Mouse (Mus musculus): Measurements from ENCODE around the gene Trim27. TPM values are rescaled to one million over a fixed set of nuclear protein-coding genes. Genes with fewer than 3 reads are reported as not detected.

Trim27 gene
- total RNA-seq, 2 experiments from 2014 or later: 37.3 to 41.1 TPM

DNA sequence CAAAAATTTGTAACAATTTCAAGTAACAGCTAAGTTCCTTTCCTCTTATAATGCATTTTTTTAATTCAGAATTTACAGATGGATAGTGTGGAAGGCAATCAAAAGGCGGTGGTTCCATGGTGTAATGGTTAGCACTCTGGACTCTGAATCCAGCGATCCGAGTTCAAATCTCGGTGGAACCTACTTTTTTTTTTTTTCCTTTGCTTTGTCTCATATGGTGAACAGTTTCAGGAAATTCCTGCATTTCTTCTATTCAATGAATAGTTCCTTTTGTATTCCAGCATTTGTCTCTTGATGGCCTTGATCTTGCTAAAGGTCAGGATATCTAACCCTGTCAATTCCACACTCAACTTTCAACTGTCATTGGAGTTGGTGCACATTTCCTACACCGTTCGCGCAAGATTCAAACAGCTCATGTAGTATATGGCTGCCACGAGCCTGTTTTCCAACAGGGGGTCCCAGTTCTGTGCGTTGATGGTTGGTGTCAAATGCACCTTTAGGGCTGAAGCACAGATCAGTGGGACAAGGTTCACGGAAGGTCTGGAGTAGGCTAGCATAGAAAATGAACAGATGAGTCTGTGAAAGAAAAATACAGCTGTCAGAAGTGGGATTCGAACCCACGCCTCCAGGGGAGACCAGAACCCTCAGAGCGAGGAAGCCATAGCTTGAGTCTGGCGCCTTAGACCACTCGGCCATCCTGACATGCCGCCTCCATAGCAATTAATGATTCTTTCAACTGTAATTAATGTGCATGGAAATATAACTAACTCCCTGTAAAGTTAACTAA is 6.8 kb upstream of the Trim27 start:
- DNase-seq: peak; percentile 71 to 74

DNA sequence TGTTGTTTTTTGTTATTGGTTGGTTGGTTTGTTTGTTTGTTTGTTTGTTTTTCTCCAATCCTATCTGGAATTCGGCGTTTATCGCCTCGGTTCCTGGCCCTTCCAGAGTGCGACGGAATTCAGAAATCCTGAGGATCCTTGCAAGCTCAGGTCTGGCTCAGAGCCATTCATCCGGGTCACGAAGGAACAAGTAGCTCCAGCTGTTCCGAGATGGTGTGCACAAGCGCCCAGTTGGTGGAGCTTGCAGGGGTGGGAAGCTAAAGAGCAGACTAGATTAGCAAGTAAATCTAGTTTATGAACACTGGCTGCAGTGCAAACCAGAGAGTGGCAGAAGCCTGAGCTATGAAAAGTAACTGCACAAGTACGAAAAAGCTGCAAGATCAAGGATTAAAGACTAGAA is 6.2 kb upstream of the Trim27 start:
- DNase-seq: peak; percentile 55 to 56

DNA sequence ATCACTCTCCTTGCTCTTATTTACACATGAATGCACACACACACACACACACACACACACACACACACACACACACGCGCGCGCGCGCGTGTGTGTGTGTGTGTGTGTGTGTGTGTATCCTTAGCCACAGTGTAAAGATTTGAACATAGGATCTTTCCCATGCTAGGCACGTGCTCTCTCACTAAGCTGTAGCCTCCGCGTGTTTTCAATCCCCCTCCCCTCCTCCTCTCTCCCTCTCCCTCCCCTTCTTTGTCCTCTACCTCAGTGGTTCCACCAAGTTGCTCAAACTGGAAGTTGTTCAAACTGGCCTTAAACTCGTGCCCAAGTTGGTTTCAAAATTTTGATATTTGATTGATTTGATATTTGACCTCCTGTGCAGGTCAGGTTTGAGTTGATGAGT is 2.5 kb upstream of the Trim27 start:
- no peak for DNase-seq

DNA sequence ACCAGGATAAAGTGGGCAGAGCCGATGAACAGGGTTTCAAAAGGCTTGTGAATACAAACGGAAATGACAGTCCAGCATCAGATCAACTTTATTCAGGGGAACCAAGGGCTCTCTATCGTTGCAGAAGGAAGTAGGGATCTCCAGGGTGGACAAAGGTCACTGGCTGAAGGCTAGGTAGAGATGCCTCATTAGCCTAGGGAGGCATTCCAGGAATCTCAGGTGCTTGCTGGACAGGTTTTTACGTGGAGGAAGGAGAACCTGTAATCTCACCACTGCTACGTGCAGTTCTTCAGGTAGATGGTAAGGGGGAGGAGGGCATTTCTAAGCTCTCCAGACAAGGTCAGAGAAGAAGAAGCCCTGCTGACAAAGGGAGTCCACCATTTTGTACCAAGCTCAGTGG is 1.6 kb upstream of the Trim27 start:
- no peak for DNase-seq

DNA sequence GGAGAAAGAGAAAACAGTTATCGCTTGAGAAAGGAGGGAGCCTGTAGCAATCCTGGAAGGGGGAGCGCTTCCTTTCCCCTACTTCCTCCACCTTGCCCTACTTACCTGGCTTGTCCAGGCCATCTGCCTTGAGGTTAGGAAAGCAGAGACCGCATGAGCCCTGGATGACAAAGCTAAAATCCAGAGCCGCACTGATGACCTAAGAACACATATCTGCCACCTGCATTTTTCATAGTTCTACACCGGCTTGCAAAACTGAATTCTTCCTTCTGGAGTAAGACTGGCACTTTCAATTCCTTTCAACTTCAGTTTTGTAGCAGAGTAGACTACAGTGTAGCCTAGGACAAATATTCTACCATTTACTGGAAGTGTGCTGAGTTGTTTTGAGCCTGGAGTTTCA is 881 bp upstream of the Trim27 start:
- DNase-seq: no peak

DNA sequence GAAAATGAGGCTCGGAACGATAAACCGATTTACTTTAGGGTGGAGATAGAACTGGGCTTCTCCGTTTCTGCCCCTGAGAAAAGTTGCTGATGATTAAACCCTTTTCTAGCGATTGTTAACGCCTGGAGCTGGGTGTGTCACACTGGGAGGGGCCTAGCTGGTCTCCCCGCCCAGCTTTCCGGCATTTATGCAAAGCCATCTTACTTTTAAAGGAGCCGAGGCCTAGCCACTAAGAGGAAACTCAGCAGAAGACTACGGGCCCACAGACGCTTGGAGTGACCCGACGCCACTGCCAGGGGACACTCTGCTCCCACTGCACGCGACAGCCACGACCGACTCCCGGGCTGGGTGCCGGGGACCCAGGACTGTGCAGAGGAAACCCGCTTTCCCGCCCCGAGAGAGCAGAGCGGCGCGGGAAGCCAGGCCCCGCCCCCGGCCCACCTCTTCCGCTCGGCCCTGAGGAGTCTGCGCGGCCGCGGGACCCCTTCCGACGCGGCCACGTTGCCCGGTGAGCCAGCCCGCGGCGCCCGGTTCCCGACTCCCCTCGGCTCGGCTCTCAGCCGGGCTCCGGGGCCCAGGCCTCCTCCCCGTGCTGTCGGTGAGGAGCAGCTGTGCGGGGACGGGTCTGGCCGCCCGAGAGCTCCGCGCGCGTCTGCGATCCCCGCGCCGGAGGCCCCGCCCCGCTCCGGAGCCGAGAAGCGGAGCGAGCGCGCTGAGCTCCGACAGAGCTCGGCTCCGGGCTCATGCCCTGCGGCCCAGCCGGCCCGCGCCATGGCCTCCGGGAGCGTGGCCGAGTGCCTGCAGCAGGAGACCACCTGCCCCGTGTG is 692 bp downstream of the Trim27 start:
- DNase-seq: peak; percentile 91

DNA sequence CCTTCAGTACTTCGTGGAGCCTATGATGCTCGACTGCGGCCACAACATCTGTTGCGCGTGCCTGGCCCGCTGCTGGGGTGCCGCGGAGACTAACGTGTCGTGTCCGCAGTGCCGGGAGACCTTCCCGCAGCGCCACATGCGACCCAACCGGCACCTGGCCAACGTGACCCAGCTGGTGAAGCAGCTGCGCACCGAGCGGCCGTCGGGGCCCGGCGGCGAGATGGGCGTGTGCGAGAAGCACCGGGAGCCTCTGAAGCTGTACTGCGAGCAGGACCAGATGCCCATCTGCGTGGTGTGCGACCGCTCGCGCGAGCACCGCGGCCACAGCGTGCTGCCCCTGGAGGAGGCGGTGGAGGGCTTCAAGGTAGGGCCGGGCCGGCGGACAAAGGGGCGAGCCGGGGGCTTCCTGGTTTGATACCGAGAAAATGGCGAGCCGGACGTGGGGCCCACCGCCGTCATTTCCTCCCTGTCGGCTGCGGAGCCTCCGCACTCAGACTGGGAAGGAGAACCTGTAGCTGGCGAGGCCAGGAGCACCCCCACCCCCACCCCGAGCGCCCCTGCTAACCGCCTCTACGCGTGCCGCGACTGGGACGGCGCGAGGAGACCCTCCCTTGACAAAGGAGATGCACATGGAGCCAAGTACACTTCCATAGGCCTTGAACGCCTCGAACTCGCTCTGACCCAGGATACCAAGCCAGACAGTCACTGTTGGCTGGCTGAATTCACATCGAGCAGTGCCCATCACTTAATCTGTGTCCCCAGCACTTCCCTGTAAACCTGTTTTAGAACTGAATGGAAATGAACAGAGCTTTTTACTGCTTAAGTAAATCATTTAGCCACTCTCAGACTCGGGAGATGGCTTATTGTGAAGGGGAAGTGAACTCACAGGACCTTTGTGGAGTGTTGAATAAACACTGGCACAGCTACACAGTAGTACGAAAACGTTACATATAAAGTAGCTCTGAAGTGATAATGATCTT is 1.6 kb downstream of the Trim27 start:
- DNase-seq: peak in 1 of 2 experiments; percentile 46

DNA sequence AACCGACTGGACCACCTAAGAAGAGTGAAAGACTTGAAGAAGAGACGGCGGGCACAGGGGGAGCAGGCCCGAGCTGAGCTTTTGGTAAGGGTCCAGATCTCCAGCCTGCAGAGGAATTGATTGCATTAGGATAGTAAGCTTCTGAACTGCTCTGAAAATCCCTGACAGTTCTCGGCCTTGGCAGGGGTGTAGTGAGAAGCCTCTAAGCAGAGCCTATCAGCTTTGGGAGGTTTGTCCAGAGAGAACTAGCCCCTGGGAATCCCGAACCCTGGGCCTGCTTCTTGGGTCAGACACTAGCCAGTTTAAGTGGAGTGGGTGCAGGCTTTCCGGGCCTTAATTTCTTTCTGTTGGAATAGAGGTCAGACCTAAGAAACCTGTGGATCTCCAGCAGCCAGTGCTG is 2.8 kb downstream of the Trim27 start:
- no peak for DNase-seq

DNA sequence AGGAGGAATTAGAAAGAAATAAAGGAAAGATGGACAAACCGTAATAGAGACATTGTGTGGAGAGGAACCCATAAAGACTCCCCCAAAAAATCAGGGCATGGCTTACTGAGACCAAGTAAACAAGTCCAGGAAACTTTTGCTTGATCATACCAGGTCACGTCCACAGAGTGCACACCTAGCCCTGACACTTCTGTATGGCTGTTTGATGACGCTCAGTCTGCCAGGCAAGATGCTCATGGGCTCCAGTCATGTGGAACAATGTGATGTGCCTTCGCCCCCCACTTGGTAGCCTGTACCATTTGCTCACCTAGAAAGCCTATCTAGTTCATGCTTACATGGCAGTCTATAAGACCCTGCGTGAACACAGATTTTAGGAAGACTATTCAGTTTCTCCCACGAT is 3.8 kb downstream of the Trim27 start:
- DNase-seq: no peak

DNA sequence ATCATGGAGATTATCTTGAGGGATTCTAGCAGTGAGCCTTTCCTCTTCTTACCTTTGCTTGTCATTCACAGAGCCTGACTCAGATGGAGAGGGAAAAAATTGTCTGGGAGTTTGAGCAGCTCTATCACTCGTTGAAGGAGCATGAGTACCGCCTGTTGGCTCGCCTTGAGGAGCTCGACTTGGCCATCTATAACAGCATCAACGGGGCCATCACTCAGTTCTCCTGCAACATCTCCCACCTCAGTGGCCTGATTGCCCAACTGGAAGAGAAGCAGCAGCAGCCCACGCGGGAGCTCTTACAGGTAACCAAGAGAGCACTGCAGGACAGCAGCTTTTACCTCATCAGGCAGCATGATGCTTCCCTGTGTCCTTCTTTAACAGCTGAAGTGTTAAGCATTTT is 4.4 kb downstream of the Trim27 start:
- no peak for DNase-seq

DNA sequence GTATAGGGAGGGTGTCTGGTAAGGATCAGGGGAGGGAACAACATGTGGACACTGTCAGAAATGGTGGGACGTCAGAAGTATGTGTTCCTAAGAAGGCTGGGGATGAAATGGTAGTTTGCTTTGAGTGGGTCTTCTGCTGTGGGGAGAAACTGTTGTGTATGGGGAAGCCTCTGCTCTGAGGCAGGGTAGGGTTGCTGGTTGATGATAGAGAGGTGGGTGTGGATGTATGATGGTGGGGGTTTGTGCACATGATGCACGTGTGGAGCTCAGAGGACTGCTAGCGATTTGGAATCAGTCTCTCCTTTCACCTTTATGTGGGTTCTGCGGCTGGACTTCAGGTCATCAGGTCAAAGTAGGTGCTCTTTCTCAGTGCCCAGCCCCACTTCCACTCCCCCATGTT is 6.3 kb downstream of the Trim27 start:
- no peak for DNase-seq

DNA sequence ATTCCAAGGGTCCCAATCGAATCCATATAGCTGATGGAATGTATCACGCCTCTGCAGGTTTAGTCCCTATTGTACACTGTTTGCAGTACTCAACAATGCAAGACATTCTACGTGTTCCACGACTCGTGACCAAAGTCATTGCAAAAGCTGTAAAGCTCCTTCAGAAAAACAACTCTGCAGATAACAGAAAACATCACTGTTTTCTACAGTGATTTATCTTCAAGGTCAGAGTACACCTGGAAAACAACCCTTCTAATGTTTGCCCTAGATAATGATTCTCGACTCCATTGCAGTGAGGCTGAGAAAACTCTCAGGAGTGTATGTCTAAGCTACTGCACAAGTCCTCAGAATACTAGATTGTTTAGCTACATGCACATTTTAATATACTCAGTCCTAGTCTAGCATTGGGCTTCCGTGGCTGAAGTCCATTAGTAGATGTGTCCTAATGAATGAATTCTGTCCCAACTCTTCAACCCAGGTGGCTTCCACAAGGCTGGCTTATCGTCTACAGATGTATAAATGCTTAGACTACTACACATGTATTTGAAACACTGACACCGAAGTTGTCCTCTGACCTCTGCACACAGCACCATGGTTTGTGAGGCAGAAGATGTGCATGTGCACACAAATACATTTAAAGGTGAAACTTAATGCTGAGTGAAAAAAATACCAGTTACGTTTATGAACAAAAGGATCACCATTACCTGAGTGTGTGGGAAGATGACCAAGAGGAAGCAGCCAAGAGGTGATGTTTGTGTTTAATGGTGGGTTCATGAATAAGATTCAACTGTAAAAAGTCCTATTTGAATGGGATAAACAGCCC is 16.4 kb downstream of the Trim27 start:
- DNase-seq: no peak

DNA sequence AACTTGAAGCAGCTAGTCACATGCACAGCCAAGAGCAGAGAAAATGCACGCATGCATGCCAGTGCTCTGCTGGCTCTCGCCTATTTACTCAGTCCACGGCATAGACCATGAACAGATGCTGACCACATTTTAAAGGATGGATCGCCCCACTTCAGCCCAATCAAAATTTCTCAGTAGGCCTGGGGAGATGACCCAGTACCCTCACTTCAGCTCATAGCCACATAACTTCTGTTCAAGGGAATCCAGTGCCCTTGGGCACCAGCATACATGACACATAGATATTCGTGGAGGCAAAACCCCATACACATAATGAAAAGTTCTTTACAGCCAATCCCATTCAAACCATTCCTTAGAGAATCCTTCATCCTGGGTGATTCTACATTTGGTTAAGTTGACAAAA is 18.5 kb downstream of the Trim27 start:
- no peak for DNase-seq

DNA sequence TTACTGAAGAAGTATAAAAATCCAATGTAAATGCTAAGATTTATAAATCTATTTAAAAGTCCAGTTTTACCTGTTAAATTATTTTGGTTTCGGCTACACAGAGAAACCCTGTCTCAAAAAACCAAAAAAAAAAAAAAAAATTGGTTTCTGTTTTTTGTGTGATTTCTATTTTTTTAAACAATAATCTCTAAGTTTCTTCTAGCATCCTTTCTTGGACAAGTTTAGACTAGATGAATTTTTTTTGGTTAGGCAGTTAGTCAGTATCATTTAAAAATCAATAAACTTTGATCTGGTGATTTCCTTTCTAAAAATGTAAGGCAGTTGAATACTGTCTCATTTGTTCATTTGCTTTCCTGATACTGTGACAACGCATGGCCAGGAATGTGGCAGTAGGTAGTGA is 19.1 kb downstream of the Trim27 start:
- DNase-seq: no peak

DNA sequence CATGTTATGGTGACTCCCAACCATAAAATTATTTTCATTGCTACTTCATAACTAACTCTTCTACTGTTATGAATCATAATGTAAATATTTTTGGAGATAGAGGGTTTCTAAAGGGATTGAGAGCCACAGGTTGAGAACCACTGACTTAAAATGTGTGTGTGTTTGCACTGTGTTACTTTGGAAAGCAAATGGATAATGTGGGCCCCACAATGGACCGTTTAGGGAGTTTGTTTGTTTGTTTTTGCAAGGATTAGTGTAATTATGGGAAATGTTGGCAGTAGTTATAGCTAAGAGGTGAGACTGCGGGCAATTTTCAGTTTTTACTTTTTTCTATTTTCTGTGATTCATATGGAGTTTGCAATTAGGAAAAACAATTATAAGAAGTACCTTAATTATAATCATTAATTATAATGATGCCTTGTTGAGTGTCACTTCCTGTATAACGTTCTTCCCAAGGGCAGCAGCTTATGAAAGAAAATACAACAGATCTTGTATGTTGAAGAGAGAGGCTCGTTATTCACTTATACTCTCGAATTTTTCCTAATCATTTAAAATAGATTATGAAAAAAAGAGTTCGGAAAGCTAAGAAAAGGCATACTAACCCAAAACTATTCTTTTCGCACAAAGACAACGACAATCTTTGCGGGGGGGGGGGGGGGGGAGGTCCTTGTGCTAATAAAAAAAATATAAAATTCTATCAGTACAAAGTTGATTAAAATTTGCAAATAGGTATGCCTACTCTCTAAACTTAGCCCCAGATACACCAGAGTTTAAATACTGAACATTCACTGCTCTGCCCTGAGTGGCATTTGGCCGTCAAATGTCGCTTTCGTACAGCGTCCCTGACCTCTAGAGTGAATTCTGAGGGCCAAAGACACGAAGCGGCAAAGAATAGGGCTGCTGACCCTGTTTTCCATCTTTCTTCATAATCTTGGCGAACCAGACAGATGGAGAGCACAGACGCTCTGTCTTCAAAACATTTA is 20.1 kb downstream of the Trim27 start:
- DNase-seq: no peak

DNA sequence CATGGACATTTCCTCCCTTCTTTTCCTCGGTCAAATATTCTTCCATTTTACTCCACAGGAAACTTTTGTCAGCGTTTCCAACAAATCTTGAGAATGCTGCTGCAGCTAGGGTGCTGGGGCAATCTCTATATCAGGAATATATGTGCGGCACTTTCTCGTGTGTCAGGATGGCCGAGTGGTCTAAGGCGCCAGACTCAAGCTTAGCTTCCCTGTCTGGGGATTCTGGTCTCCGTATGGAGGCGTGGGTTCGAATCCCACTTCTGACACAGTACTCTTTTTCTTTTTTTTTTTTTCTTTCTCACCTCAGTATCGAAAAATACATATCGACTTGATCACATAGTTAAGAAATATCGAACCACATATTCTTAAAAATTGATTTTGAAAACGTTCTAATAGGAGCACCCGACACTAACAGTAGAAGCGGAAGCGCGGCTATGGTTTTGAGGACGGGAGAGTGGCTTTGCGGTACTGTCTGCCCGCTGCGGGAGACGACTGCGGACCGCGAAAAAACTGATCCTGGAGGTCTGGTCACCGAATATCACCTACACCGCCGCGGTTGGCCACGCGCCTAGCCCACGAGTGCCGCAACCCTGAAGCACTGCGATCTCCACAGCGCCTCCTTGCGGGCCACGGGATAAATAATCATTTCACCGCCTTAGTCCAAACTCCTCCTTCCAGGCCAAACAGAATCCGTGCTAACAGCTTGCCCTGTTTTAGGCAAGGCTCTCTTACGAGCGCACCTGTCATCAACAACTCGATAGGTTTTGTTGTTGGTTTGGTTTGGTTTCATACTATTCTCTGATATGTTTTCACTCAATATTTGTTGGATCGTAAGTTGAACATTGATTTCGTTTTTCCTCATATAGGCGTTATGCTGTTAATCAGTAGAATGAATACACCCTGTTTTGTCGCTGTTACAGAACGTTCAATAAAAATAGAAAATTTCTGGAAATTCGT is 21.1 kb downstream of the Trim27 start:
- peak; percentile 94 to 97 for DNase-seq

DNA sequence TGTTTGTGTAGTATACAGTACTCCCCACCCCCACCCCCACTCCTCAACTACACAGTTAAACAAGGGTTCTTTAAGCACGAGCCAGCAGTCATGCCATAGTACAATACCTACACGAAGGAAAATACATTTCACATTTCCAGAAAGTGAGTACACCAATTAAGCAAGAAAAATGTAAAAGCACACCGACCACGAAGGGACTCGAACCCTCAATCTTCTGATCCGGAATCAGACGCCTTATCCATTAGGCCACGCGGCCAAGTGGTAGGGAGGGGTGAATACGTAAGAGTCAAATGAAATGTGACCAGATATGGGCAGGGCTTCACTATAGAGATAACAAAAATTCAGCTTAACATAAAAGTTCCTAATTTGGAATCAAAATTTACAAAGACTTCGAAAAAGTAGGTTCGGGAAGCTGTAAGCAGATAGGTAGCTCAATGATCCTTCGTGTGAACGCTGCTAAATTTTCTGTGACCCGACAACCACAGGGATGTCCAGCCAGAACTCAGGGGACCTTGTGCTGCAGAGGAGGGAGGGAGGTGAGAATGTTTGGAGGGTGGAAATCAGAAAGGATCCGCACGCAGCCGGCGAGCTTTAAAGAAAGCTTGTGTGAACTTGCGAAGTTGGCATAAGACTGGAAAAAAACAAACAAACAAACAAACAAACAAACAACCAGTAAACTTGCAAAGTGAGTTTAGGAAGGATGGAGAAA is 36.2 kb downstream of the Trim27 start:
- DNase-seq: peak; percentile 73 to 87

DNA sequence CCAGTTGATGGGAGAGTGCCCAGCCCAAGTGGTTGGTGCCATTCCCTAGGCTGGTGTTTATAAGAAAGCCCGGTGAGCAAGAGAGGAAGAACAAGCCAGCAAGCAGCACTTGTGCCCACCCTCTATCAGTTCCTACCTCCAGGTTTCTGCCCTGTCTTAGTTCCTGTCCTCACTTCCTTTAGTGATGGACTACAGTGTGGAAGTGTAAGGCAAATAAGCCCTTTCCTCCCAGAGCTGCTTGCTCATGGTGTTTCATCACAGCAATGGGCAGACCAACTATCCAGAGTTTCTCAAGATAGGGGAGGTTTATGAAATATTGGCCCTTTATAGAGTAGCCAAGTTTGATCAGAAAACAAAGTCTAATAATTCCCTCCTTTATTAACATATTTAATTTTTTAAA is 37.5 kb downstream of the Trim27 start:
- no peak for DNase-seq

Data from layer of hippocampus, postnatal 36 days (tissue).